In genomic region chr4:103922431-103922931, GRCm38 (mm10) we compare ENCODE assay signal across 18 mouse cellular contexts.
A peak's percentile ranks its signal among the peaks of the same experiment; 100 is the strongest.
DNase-seq lines count a peak whose midpoint lies in the region; ATAC-seq lines count a peak whose summit lies in the region.
"Had no signal": no experiment of that assay in that cellular context is flagged by ENCODE, and none has a peak within 500 bp of the region (broad histone marks: within the 10 kb centered on the region; RNA-seq: fewer than 3 reads in every experiment).

No protein-coding gene starts in this region.

- H3K4me2 ChIP-seq in forebrain, embryonic 11.5 days (ENCODE audit: low read depth, low read length, severe bottlenecking), result no peak overlapping the region
- no peak overlapping the region for H3K4me2 ChIP-seq in forebrain, embryonic 16.5 days (ENCODE audit: low read length)
- H3K4me2 ChIP-seq: liver, embryonic 13.5 days; midbrain, embryonic 11.5 days had no signal

- H3K9me3 ChIP-seq in forebrain, embryonic 11.5 days (ENCODE audit: control insufficient read depth, low read length), result no peaks in the 10 kb centered on the region
- no peaks in the 10 kb centered on the region for H3K9me3 ChIP-seq in forebrain, embryonic 10.5 days
- H3K9me3 ChIP-seq in forebrain, embryonic 16.5 days (ENCODE audit: control insufficient read depth, low read length), result no peaks in the 10 kb centered on the region
- H3K9me3 ChIP-seq: heart, embryonic 10.5 days; limb, embryonic 10.5 days; liver, embryonic 13.5 days had no signal

- no peaks in the 10 kb centered on the region for H3K36me3 ChIP-seq in forebrain, embryonic 11.5 days (ENCODE audit: control insufficient read depth, insufficient read depth, low read length)
- H3K36me3 ChIP-seq in forebrain, embryonic 10.5 days (replicated peaks), result no peaks in the 10 kb centered on the region
- no peaks in the 10 kb centered on the region for H3K36me3 ChIP-seq in forebrain, embryonic 16.5 days (ENCODE audit: control insufficient read depth, insufficient read depth)
- H3K36me3 ChIP-seq: heart, embryonic 10.5 days; limb, embryonic 10.5 days; liver, embryonic 13.5 days had no signal

- H3K4me3 ChIP-seq in forebrain, embryonic 11.5 days (ENCODE audit: low read depth, low read length), result no peak overlapping the region
- no peak overlapping the region for H3K4me3 ChIP-seq in forebrain, embryonic 10.5 days
- no peak overlapping the region for H3K4me3 ChIP-seq in forebrain, embryonic 16.5 days (replicated peaks; ENCODE audit: low read length)
- H3K4me3 ChIP-seq: heart, embryonic 10.5 days; limb, embryonic 10.5 days; liver, embryonic 13.5 days had no signal

- DNase-seq in forebrain, embryonic 11.5 days (ENCODE audit: low spot score), result no peak
- DNase-seq in forebrain, embryonic 10.5 days (ENCODE audit: extremely low spot score, low spot score), result no peak
- DNase-seq in MN1 (ENCODE audit: low spot score), result peak; percentile 9
- DNase-seq in cerebellum, adult 9-10 months, result peak; percentile 27
- no peak for DNase-seq in urinary bladder, adult 2 months (ENCODE audit: low spot score)
- DNase-seq in kidney, adult 18-20 months, result no peak
- DNase-seq: gastrocnemius, postnatal 10 days; kidney, adult 9 months; liver, embryonic 13.5 days; lung, postnatal 14 days; thymus, adult 2 months had no signal

- WGBS in forebrain, embryonic 11.5 days, result 37% methylated on average over 3 of the region's 3 CpGs
- 52% methylated on average over 3 of the region's 3 CpGs for WGBS in forebrain, embryonic 10.5 days
- 8% methylated on average over 3 of the region's 3 CpGs for WGBS in forebrain, embryonic 16.5 days

- no peak overlapping the region for H3K27ac ChIP-seq in forebrain, embryonic 11.5 days (ENCODE audit: low read depth, low read length)
- H3K27ac ChIP-seq in forebrain, embryonic 10.5 days, result no peak overlapping the region
- peak overlapping the region; percentile 64 for H3K27ac ChIP-seq in forebrain, embryonic 16.5 days (ENCODE audit: low read length)
- H3K27ac ChIP-seq: heart, embryonic 10.5 days; limb, embryonic 10.5 days; liver, embryonic 13.5 days had no signal

- ATAC-seq in forebrain, embryonic 11.5 days (replicated peaks; ENCODE audit: low FRiP score), result 0 out of 2 replicates have a peak, but pooled peaks have one; percentile 55
- peak; percentile 90 for ATAC-seq in forebrain, embryonic 16.5 days
- no peak for ATAC-seq in erythroblast, adult 5-6 weeks (replicated peaks; ENCODE audit: low FRiP score, poor library complexity, severe bottlenecking)
- ATAC-seq: Patski had no signal

- H3K27me3 ChIP-seq in forebrain, embryonic 11.5 days (ENCODE audit: control insufficient read depth, insufficient read depth, low read length), result no peaks in the 10 kb centered on the region
- H3K27me3 ChIP-seq in forebrain, embryonic 10.5 days (ENCODE audit: poor library complexity, severe bottlenecking), result peaks cover under 1% of the 10 kb centered on the region; the same call in 1 of the 2 replicates
- H3K27me3 ChIP-seq in forebrain, embryonic 16.5 days (replicated peaks; ENCODE audit: control insufficient read depth, insufficient read depth, low read length), result no peaks in the 10 kb centered on the region
- H3K27me3 ChIP-seq: CH12.LX; liver, embryonic 13.5 days; Patski had no signal

- H3K4me1 ChIP-seq in forebrain, embryonic 11.5 days (replicated peaks; ENCODE audit: control insufficient read depth, insufficient read depth, low read length), result no peaks in the 10 kb centered on the region
- peaks cover 22% of the 10 kb centered on the region for H3K4me1 ChIP-seq in forebrain, embryonic 10.5 days
- peaks cover 21% of the 10 kb centered on the region for H3K4me1 ChIP-seq in forebrain, embryonic 16.5 days (replicated peaks; ENCODE audit: control insufficient read depth, insufficient read depth, low read length)
- H3K4me1 ChIP-seq: heart, embryonic 10.5 days; limb, embryonic 10.5 days; liver, embryonic 13.5 days had no signal

- no peak overlapping the region for H3K9ac ChIP-seq in forebrain, embryonic 11.5 days (ENCODE audit: low read length)
- no peak overlapping the region for H3K9ac ChIP-seq in forebrain, embryonic 16.5 days (replicated peaks; ENCODE audit: low read depth, low read length)
- H3K9ac ChIP-seq: liver, embryonic 13.5 days had no signal

Comparison
In these comparisons a context has a peak if more than half of its experiments do, and no peak if none do; other contexts are left out.
1. DNase-seq: peak in MN1 (single experiment) and cerebellum, adult 9-10 months (single experiment); none in forebrain, embryonic 11.5 days (single experiment), forebrain, embryonic 10.5 days (single experiment), urinary bladder, adult 2 months (single experiment) and kidney, adult 18-20 months (single experiment).